Mouse (Mus musculus) ES-Bruce4 (cell line): ENCODE measurements at regions not wholly inside any gene's neighbourhood (a gene's known extent, or its start where the extent isn't known, plus 50 kb on each side); places are given as distances from the start of the nearest gene placed in this dataset.
"Not testable (repeated sequence)": the region's sequence is repeated elsewhere in the genome, so short reads cannot be mapped to it uniquely, and the experiment has no call there.

Source experiments
- H3K27ac ChIP-seq: 2 replicates; pipeline ENCODE4 v1.5.1; 2012; ENCODE audit warnings: low read length, inconsistent platforms; ENCODE audit not compliant: insufficient read depth
- H3K27me3 ChIP-seq: 2 replicates; pipeline ENCODE4 v1.6.1; 2012; ENCODE audit warnings: mild to moderate bottlenecking, low read length, inconsistent platforms; ENCODE audit not compliant: control insufficient read depth, poor library complexity, insufficient read depth, severe bottlenecking
- H3K36me3 ChIP-seq: 2 replicates; pipeline ENCODE4 v1.6.1; 2012; ENCODE audit warnings: inconsistent platforms, mild to moderate bottlenecking, low read length, moderate library complexity; ENCODE audit not compliant: control insufficient read depth, poor library complexity, insufficient read depth, severe bottlenecking
- H3K4me1 ChIP-seq: one replicate; pipeline ENCODE4 v1.8.1; 2011; ENCODE audit warnings: low read length; ENCODE audit not compliant: control insufficient read depth, insufficient read depth
- H3K4me3 ChIP-seq: 2 replicates; pipeline ENCODE4 v1.5.1; 2011; ENCODE audit warnings: low read depth, mild to moderate bottlenecking, low read length
- H3K9ac ChIP-seq: 2 replicates; pipeline ENCODE4 v1.6.1; 2012; ENCODE audit warnings: low read depth, mild to moderate bottlenecking, inconsistent platforms; ENCODE audit not compliant: poor library complexity, severe bottlenecking
- H3K9me3 ChIP-seq: replicated peaks from 2 replicates; pipeline ENCODE4 v1.6.1; 2012; ENCODE audit warnings: mild to moderate bottlenecking, low read length, inconsistent platforms; ENCODE audit not compliant: control insufficient read depth, poor library complexity, insufficient read depth, severe bottlenecking
- CTCF ChIP-seq: IDR thresholded peaks from one replicate; pipeline ENCODE4 v1.8.1; 2011; ENCODE audit warnings: low read depth, low read length
- EP300 ChIP-seq: IDR thresholded peaks from 2 replicates; pipeline ENCODE4 v1.6.1; 2011; ENCODE audit warnings: low read depth, low read length; ENCODE audit not compliant: insufficient read depth
- POLR2A ChIP-seq: IDR thresholded peaks from one replicate; pipeline ENCODE4 v1.8.1; 2011; ENCODE audit warnings: low read length; ENCODE audit not compliant: insufficient read depth

DNA sequence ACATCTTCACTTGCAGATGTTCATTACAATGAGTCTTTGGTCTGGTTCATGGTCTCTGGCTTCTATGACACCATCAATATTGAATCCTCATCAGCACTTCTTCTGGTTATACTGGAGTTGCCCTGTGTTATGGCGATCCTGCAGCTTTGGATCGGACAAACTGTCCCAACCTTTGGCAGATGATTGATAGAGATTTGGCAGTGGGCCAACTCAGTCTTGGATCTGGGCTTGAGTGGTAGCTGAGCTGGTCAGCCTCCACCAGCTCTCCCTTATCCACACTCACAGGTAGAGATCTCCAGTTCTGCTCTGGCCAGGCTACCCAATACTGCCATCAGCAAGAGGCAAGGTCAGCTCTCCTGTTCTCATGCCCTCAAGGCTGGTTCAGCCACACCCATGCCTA lies 168.4 kb upstream of the Crygf start:
- H3K4me3 ChIP-seq, result no peak overlapping the region
- no peaks in the 10 kb centered on the region for H3K27me3 ChIP-seq
- TF ChIP-seq EP300 (no peak), POLR2A (no peak), CTCF (no peak)
- no peak overlapping the region for H3K9ac ChIP-seq
- H3K27ac ChIP-seq, result no peak overlapping the region
- no peaks in the 10 kb centered on the region for H3K9me3 ChIP-seq
- H3K36me3 ChIP-seq, result no peaks in the 10 kb centered on the region
- no peaks in the 10 kb centered on the region for H3K4me1 ChIP-seq

DNA sequence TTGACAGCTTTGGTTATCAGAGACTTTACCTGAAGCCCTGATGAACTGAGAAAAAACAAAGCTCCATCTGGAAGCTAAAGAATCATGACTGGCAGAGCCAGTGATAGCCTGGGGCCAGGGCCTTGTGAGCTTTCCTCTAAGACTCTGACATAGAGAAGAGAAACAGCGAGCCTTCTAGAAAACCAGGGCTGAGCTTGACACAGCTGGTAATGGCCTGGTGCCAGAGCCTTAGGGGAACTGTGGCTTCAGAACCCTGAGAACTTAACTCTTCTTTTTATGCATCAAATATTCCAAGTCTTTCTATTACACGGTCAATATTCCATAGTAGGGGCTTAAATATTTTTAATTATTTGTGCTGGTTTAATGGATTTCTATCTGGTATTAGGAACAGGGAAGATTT lies 165.2 kb upstream of the Crygf start:
- H3K27me3 ChIP-seq, result no peaks in the 10 kb centered on the region
- no peaks in the 10 kb centered on the region for H3K9me3 ChIP-seq
- H3K27ac ChIP-seq, result no peak overlapping the region
- H3K4me3 ChIP-seq, result no peak overlapping the region
- TF ChIP-seq CTCF (no peak), EP300 (no peak), POLR2A (no peak)
- H3K36me3 ChIP-seq, result no peaks in the 10 kb centered on the region
- no peak overlapping the region for H3K9ac ChIP-seq
- H3K4me1 ChIP-seq, result no peaks in the 10 kb centered on the region

GRCm38 (mm10) chr1:65800244-65800643 lies 126.1 kb upstream of the Crygf start:
- Histone ChIP-seq H3K4me1 (no peaks in the 10 kb centered on the region), H3K27ac (peak overlapping the region; percentile 41; the same call in 1 of the 2 replicates), H3K36me3 (no peaks in the 10 kb centered on the region), H3K27me3 (no peaks in the 10 kb centered on the region), H3K9me3 (no peaks in the 10 kb centered on the region), H3K4me3 (no peak overlapping the region), H3K9ac (no peak overlapping the region)
- no peak for TF ChIP-seq POLR2A
- no peak for TF ChIP-seq EP300
- TF ChIP-seq CTCF, result no peak

DNA sequence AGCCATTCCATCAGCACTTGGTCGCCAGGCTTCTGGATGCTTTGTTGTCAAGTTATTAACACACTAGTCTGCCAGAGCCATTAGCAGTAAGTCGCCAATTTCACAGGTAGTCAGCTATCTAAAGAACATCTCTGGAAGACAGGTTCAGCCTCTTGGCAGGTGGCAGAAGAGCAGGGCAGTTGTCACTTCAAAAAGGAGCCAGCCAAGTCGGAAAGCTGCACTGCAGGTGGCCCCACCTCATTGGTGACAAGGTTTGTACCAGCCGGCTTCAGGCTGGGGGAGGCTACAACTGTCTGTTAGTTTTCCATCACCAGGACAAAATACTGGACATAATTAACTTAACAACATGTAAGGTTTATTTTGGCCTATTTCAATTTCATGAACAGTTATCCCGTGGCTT lies 105.5 kb upstream of the Crygf start:
- TF ChIP-seq EP300 (no peak), CTCF (no peak), POLR2A (no peak)
- H3K27ac ChIP-seq, result no peak overlapping the region

DNA sequence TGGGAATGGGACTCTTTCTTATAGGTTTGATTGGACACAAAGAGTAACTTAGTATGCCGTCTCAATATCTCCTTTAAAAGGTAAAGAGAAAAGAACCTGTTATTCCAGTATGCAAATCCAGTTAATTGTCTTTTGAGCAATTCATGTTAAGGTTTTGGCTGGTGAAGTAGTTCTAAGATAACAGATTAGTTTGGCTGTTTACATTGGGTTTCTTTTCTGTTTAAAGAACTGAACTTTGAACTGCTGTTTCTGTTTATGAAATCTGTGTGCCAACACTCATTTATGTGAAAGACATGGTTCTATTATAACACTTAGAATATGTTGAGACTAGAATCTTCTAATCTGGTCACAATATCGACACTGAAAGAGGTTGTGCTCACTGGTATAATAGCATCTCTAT lies 85.2 kb upstream of the Crygf start:
- no peak overlapping the region for H3K4me3 ChIP-seq
- no peak overlapping the region for H3K27ac ChIP-seq
- no peaks in the 10 kb centered on the region for H3K9me3 ChIP-seq
- H3K9ac ChIP-seq, result no peak overlapping the region
- H3K27me3 ChIP-seq, result no peaks in the 10 kb centered on the region
- TF ChIP-seq EP300, result no peak
- TF ChIP-seq CTCF, result no peak
- no peak for TF ChIP-seq POLR2A
- no peaks in the 10 kb centered on the region for H3K36me3 ChIP-seq
- H3K4me1 ChIP-seq, result no peaks in the 10 kb centered on the region

More for the DNA sequence above, 105.5 kb upstream of the Crygf start:
- Histone ChIP-seq H3K4me1 (no peaks in the 10 kb centered on the region), H3K4me3 (no peak overlapping the region), H3K9me3 (peaks cover 9% of the 10 kb centered on the region), H3K36me3 (no peaks in the 10 kb centered on the region), H3K9ac (no peak overlapping the region), H3K27me3 (no peaks in the 10 kb centered on the region)

- H3K36me3 ChIP-seq, result no peaks in the 10 kb centered on the region
- H3K9ac ChIP-seq, result no peak overlapping the region
- no peak overlapping the region for H3K27ac ChIP-seq
- H3K4me1 ChIP-seq, result no peaks in the 10 kb centered on the region
- TF ChIP-seq EP300, result no peak
- no peak for TF ChIP-seq CTCF
- no peak for TF ChIP-seq POLR2A
- H3K4me3 ChIP-seq, result no peak overlapping the region
- H3K9me3 ChIP-seq, result no peaks in the 10 kb centered on the region
- H3K27me3 ChIP-seq, result no peaks in the 10 kb centered on the region
Observed at GRCm38 (mm10) chr1:65847005-65847404, 79.3 kb upstream of the Crygf start.

DNA sequence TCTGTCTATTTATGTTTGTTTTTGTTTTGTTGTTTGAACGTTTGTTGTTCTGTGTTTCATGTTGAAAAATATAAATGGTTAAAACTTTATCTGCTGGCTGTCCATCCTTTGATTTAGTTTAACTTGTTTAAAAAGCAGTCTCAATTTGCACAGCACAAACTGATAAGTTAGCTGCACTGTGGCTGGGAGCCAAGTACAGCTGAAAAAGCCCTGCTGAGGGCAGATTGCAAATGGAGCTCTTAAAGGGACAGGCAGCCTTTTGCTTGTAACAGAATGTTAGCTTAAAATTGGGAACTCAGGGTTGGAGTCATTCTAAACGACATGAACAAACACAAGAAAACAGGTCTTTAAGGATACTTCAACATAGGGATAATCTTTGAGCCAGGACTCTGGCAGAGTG lies 52.6 kb upstream of the Crygf start:
- not testable (repeated sequence) for H3K4me1 ChIP-seq, H3K4me3 ChIP-seq, H3K27me3 ChIP-seq, H3K27ac ChIP-seq, H3K36me3 ChIP-seq, H3K9me3 ChIP-seq, H3K9ac ChIP-seq
